Mouse (Mus musculus) megakaryocyte, embryonic 14.5 days (primary cell): ENCODE data around the gene Rbfox2.

Source experiments
- FLI1 ChIP-seq: IDR thresholded peaks from 2 replicates; pipeline ENCODE4 v1.6.1; 2012; ENCODE audit warnings: low read length, inconsistent platforms, mixed read lengths
- GATA1 ChIP-seq: IDR thresholded peaks from 3 replicates; pipeline ENCODE4 v1.6.1; 2012; ENCODE audit warnings: mixed read lengths, low read length, inconsistent platforms, borderline replicate concordance

- TF ChIP-seq FLI1 = no peak
- TF ChIP-seq GATA1 = no peak
These were observed 270.4 kb downstream of the Rbfox2 start for GRCm38 (mm10) chr15:77036320-77036988.
